Mouse (Mus musculus) lung, adult 2 months (tissue): ENCODE data around the gene Ror2.

Experiments used
- CTCF ChIP-seq: fragments of 200-500 bp; IDR thresholded peaks from 2 replicates; pipeline ENCODE4 v1.5.1; 2011; ENCODE audit warnings: mild to moderate bottlenecking, low read length, control low read depth; ENCODE audit not compliant: insufficient read depth
- POLR2A ChIP-seq: fragments of 200-500 bp; IDR thresholded peaks from 2 replicates; pipeline ENCODE4 v1.6.1; 2011; ENCODE audit warnings: low read depth, mild to moderate bottlenecking, control low read depth, low read length, borderline replicate concordance; ENCODE audit errors: extremely low read depth

DNA sequence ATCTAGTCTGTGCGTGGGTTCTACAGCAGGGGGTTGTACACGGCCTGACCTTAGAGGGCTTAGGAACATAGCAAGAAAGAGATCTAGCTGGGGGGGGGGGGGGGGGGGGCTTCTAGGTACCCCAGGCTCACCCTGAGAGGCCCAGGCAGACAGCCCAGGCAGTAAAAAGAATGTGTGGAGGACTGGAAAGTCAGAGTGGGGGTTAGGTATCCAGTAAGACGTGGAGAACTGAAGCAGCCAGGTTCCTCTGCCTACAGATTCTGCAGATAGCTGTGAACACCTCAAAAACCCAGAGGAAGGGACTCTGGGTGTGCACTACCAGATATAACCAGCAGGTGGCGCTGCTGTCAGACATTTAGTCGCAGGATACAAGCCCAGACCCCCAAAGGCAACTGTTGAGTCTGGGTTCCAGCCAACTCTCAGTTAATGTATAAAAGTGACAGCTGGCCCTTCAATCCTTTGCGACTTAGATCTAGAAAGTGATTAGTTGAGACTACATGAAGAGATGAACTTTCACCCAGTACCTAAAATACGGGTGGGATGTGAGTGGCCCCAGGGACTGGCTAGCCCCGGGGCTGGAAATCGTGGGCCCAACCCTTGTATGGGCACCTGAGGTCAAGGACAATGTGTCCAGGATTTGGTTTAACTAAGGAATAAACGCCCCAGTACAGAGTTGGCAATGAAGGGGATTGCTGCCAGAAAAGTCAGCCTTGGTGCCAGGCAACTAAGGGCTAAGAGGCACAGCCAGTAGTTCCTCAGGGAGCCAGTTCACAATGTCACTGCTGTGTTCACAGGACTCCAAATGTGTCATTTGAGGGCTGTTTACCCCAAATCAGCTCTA, 166.1 kb downstream of the Ror2 start:
- TF ChIP-seq CTCF, result peak; percentile 82
- TF ChIP-seq POLR2A, result no peak
